Mouse (Mus musculus) kidney, postnatal 14 days (tissue): Measurements from ENCODE around the gene Rbms2.
"Not testable (repeated sequence)": the region's sequence is repeated elsewhere in the genome, so short reads cannot be mapped to it uniquely, and the experiment has no call there.

ENCODE experiments used
- DNase-seq: peaks from one replicate; pipeline ENCODE4 v3.0.0; 2022; ENCODE audit warnings: mixed read lengths

The Rbms2 gene

GRCm38 (mm10) chr10:128179989-128180388 is at the start of gene Rbms2:
Gene Rbms2, minus strand, starts transcription at chr10:128180297.
- peak; percentile 65 for DNase-seq

- no peak for DNase-seq
Measured at GRCm38 (mm10) chr10:128228009-128228408, 47.9 kb upstream of the Rbms2 start.

DNA sequence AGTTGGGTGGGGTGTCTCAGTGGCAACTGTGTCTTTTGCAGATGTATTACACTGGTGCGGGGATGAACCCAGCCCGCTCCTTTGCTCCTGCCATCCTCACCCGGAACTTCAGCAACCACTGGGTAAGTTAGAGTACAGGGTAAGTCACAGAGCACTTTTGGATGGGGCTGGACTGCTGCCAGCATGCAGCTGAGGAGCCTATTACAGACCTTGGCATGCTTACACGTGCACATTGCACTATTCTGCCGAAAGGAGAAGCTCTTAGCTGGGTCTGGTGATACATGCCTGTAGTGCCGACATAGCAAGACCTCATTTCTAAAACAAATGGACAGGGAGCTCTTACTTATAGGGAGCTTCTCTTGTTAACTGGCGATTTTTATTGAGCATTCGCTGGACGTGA is 47.5 kb upstream of the Rbms2 start:
- DNase-seq = no peak

DNA sequence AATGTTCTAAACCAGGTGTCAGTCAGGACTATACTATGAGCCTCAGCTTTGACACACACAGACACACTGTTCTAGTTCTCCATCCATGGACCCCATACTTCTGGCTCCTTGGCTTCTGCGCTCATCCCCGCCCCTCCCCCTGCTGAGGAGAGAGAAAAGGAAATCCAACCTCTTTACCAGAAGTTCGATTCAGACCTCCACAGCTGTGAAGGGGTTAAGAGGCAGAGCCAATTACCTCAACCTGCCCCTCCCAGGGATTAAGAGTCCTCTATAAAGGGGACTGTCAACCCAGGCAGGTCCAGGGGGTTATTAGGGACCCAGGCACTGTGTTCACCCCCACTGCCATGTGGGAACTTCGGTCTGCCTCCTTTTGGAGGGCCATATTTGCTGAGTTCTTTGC is 45.4 kb upstream of the Rbms2 start, which contains the start of gene Mip:
Mip (plus strand) TSS at position 301 of the 400 bp plus-strand sequence.
- no peak for DNase-seq

DNA sequence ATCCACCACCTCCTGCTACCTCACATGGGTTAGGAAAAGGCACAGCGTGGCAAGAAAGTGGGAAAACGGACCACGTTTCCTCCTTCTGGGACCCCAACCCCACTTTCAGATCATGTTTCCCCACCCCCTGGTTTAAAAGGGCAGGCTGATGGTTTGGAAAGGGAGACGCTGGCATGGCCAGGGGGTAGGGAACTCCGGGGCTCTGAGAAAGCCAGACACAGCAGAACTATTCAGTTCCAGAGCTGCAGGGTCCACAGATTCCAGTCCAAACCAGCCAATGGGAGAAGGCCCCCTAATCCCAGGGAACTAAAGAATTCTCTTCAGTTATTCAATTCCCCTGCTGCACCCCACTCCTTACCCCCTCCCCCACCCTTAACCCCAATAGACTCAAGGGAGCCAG is 45.0 kb upstream of the Rbms2 start:
- no peak for DNase-seq

DNA sequence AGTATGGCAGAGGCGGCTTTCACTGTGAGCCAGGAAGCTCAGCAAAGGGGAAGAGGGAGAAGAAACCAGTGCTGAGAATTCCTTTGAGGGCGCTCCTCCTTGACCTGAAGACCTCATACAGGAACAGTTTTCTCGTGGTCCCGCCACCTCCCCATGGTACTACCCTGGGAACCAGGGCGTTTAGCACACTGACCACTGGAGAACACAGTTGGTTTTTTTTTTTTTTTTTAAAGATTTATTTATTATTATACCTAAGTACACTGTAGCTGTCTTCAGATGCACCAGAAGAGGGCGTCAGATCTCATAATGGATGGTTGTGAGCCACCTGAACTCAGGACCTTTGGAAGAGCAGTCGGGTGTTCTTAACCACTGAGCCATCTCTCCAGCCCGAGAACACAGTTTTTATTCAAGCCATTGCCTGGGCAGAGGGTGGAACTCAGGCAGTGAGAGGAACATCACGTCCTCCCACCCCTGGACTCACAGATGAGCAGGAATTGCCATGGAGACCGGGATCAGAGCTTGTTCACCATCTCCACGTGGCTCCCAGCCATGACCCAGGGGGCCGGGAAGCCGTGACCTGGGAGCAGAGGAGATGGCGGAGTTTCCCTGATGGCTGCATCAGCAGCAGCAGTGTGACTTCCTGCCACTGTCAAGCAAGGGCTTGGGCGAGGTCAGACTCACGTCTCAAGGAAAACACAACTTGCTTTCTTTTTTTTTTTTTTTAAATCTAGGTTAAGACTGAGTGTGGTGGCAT is 41.6 kb upstream of the Rbms2 start:
- DNase-seq = no peak

DNA sequence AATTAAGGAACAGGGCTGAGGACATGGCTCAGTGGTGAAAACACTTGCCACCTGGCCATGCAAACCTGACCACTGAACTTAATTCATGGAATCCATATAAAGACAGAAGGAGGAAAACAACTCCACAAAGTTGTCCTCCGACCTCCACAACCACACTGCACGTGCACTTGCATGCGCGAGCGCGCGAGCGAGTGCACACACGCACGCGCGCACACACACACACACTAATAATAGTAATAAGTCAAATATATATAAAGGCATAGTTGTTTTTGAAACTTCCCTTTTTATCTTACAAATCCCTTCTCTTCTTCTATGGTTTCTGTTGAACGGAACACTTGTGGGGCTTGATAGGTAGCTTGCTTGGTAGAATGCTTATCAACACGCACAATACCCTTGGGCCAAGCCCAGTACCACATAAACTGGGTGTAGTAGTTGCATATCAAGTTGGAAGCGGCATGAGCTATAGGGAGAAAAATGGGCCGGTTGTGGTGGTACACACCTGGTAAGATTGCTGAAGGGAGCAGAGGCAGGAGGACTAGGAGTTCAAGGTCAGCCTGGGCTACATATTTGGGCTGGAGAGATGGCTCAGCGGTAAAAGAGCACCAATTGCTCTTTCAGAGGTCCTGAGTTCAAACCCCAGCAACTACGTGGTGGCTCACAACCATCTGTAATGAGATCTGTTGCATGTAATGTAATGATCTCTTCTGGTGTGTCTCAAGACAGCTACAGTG is 38.5 kb upstream of the Rbms2 start:
- no peak for DNase-seq

DNA sequence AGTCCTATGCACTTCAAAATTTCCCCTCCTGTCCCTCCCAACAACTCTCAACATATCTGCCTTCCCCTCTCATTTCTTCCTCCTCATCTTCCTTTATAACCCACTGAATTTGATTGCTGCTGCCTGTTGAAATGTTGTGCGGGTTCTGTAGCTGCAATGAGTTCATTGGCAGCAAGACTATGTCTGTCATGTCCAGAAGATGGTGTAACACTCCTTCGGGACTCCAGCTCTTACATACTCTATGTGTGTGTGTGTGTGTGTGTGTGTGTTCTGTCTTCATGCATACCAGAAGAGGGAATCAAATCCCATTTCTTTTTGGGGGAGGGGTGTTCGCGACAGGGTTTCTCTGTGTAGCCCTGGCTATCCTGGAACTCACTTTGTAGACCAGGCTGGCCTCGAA is 34.9 kb upstream of the Rbms2 start:
- DNase-seq = no peak

DNA sequence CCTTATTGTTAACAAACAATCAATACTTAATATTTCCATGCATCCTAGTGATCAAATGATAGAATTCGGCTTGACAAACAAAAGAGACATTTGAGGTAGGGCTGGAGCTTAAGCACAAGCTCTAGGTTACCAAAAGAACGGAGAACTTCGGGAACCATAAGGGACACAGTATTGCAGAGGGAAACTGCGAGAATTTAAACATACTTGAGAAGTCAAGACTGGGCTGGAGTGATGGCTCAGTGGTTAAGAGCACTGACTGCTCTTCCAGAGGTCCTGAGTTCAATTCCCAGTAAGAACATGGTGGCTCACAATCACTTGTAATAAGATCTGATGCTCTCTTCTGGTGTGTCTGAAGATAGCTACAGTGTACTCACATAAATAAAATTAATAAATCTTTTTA is 34.0 kb upstream of the Rbms2 start:
- DNase-seq = not testable (repeated sequence)

- DNase-seq = peak; percentile 81
Measured at GRCm38 (mm10) chr10:128212871-128213323, 32.8 kb upstream of the Rbms2 start.

- no peak for DNase-seq
Measured at GRCm38 (mm10) chr10:128212148-128212547, 32.1 kb upstream of the Rbms2 start.

GRCm38 (mm10) chr10:128211390-128212108 is 31.5 kb upstream of the Rbms2 start, which contains the start of gene Spryd4:
Gene Spryd4, minus strand, starts transcription at chr10:128211807.
- DNase-seq = peak; percentile 94

GRCm38 (mm10) chr10:128210954-128211353 is 30.9 kb upstream of the Rbms2 start:
- DNase-seq = peak; percentile 7

DNA sequence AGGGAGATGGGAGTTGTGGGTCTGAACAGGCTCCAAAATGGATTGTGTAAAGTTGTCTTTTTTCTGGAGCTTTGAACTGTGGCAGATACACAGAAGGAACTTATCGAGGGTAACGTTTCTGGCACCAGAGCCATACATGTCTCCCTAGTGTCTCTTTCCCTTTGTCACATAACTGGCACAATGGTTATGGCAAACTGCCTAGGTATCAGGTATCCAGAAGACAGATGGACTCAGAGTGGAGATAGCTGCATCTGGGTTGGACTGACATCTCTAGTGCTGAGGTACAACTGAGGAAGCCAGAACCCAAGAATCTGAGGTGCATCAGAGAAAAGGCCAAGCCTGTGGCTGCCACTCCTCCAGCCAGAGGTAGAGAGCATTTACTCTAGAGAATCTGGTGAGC is 30.0 kb upstream of the Rbms2 start:
- no peak for DNase-seq

DNA sequence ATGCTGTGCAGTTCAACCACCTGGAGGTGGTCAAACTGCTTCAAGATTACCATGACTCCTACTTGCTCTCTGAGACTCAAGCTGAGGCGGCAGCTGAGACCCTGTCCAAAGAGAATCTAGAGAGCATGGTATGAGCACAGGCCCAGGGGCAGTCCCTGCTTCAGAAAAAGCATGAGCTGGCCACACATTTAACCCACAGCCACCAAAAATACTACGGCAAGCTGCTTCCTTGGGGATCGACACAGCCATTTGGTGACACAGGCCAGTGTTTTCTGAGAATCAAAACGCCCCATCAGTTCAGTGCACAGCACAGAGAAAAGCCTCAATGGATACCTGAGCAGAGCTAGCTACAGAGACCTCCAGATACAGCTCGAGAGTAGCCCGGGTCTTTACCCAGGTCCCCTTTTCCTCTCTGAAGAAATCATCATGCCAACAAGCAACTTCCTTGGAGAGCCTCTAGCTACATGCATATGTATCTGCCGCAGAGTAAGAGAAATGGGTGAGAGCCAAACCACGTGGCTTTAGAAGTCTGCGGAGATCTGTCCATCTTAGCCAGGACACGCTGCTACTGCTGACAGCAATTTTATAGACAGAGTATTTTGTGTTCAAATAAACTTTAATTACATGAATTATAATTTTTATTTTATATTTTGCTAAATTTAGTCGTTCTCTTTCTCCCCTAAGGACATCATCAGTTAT is 29.4 kb upstream of the Rbms2 start:
- no peak for DNase-seq

DNA sequence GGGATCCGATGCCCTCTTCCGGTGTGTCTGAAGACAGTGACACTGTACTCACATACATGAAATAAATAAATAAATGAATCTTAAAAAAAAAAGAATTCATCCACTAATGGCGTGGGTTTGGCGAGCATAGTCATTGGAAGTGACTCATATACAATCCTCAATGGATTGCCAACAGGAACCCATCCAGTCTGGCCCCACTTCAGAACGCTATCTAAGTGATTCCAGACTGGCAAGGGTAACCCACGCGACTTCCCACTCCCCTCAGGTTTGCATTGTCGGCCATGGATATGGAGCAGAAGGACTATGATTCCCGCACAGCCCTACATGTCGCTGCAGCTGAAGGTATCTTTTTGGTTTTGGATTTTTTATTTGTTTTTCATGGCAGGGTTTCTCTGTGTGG is 28.2 kb upstream of the Rbms2 start:
- DNase-seq = no peak

- DNase-seq = no peak
Measured at GRCm38 (mm10) chr10:128204941-128205340, 24.8 kb upstream of the Rbms2 start.

- no peak for DNase-seq
Measured at GRCm38 (mm10) chr10:128201856-128202255, 21.8 kb upstream of the Rbms2 start.

DNA sequence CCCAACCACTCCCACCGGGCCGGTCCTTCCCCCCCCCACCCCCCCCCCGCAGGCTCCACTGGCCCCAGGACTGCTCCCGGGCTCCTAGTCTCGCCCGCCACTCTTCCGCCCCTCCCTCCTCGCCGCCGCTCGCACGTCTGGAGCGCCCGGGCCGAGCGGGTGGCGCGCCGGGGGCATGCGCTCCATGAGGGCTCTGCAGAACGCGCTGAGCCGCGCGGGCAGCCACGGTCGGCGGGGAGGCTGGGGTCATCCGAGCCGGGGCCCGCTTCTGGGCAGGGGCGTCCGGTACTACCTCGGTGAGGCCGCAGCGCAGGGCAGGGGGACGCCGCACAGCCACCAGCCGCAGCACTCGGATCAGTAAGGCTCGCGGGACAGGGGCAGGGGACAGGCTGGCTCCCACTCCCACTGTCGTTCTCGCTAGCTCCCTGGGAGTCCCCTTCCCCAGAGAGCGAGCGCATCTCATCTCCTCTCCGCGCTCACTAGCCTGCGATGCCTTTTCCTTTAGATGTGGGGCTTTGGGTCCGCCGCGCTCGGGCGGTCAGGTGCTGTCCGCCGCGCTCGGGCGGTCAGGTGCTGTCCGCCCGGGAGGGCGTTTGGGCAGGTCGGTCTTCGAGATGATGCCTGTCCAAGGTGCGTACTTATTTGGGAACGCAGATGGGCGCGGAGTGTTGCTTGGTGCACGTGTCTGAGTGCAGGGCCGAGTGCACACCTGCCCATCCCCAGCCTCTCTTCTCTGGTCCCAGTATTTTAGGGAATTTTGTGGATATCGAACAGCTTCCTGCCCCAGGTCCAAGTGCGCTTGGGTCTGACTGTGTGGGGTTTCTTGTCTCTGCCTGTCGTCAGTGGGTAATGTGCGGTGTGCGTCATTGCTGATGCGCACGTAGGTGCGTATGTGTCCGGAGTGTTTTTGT is 14.7 kb upstream of the Rbms2 start:
- DNase-seq = no peak

GRCm38 (mm10) chr10:128194024-128194550 is 14.0 kb upstream of the Rbms2 start, which contains the start of gene Gls2:
Gene Gls2, plus strand, starts transcription at chr10:128194457.
- peak; percentile 97 for DNase-seq

DNA sequence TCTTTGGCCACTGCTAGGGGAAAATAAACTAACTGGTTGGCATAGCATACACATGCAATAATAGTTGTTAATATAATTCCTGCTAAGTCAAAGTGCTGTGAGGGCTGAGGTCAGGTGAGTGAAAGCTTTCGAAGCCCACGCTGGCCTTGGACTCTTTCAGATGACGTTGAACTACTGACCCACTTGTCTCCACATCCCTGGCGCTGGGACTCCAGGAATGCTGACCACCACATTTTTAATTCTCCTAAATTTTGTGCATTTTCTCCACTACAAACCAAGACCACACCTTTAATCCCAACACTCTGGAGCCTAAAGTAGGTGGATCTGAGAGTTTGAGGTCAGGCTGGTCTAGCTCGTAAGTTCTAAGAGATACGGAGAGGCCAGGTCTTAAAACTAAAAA is 13.0 kb upstream of the Rbms2 start:
- DNase-seq = no peak
